Mouse (Mus musculus) frontal cortex, postnatal 36 days (tissue): ENCODE measurements around the gene Plxna1.

Source experiments
- DNase-seq, 2 experiments: peaks; one replicate each; pipeline ENCODE4 v3.0.0; 2022; ENCODE audit warnings: low spot score in 2 of 2

Gene Plxna1

GRCm38 (mm10) chr6:89333964-89334702 is 28.3 kb downstream of the Plxna1 start:
- no peak for DNase-seq

- DNase-seq, result no peak
These were observed 31.5 kb downstream of the Plxna1 start for GRCm38 (mm10) chr6:89330957-89331356.

GRCm38 (mm10) chr6:89328634-89329033 is 33.8 kb downstream of the Plxna1 start:
- DNase-seq, result no peak

- no peak for DNase-seq
These were observed 34.5 kb downstream of the Plxna1 start for GRCm38 (mm10) chr6:89327746-89328491.

GRCm38 (mm10) chr6:89324842-89325241 is 37.6 kb downstream of the Plxna1 start:
- no peak for DNase-seq

- no peak for DNase-seq
These were observed 47.2 kb downstream of the Plxna1 start for GRCm38 (mm10) chr6:89315263-89315662.

- DNase-seq, result no peak
These were observed 50.9 kb downstream of the Plxna1 start for GRCm38 (mm10) chr6:89311518-89311917.

GRCm38 (mm10) chr6:89310236-89310635 is 52.2 kb downstream of the Plxna1 start:
- DNase-seq, result no peak

- no peak for DNase-seq
These were observed 54.0 kb downstream of the Plxna1 start for GRCm38 (mm10) chr6:89308213-89308973.

GRCm38 (mm10) chr6:89304375-89305058 is 57.9 kb downstream of the Plxna1 start:
- DNase-seq, result peak; percentile 41 to 74

GRCm38 (mm10) chr6:89299818-89300217 is 62.6 kb downstream of the Plxna1 start:
- no peak for DNase-seq

- DNase-seq, result no peak
These were observed 65.3 kb downstream of the Plxna1 start for GRCm38 (mm10) chr6:89296909-89297695.

- no peak for DNase-seq
These were observed 66.3 kb downstream of the Plxna1 start for GRCm38 (mm10) chr6:89296001-89296709.

- DNase-seq, result no peak
These were observed 67.8 kb downstream of the Plxna1 start for GRCm38 (mm10) chr6:89294621-89295020.

- no peak for DNase-seq
These were observed 70.9 kb downstream of the Plxna1 start for GRCm38 (mm10) chr6:89291494-89291893.

- DNase-seq, result no peak
These were observed 74.3 kb downstream of the Plxna1 start for GRCm38 (mm10) chr6:89288156-89288555.

GRCm38 (mm10) chr6:89286700-89287428 is 75.6 kb downstream of the Plxna1 start:
- peak; percentile 17 to 27 for DNase-seq

- DNase-seq, result no peak
These were observed 76.1 kb downstream of the Plxna1 start for GRCm38 (mm10) chr6:89286286-89286655.

GRCm38 (mm10) chr6:89285561-89286285 is 76.7 kb downstream of the Plxna1 start:
- no peak for DNase-seq
